Mouse (Mus musculus) stomach, postnatal 0 days (tissue): Measurements from ENCODE around the gene Eefsec. TPM values are rescaled to one million over a fixed set of nuclear protein-coding genes. Genes with fewer than 3 reads are reported as not detected.

Experiments used
- ATAC-seq: fragments of 200-750 bp; cut with Nextera tagmentation; 2 replicates; pipeline ENCODE4 v1.8.0; 2017; ENCODE audit not compliant: low FRiP score, low TSS enrichment
- DNase-seq: peaks from one replicate; pipeline ENCODE4 v3.0.0-alpha.2; 2016; ENCODE audit warnings: low spot score
- H3K27ac ChIP-seq: fragments of 300-500 bp; sonication (generic); replicated peaks from 2 replicates; pipeline ENCODE4 v1.5.1; 2014; ENCODE audit warnings: mild to moderate bottlenecking, control low read depth
- H3K27me3 ChIP-seq: fragments of 300-500 bp; sonication (generic); 2 replicates; pipeline ENCODE4 v1.6.1; 2014; ENCODE audit warnings: low read length; ENCODE audit not compliant: control insufficient read depth, insufficient read depth
- H3K36me3 ChIP-seq: fragments of 300-500 bp; sonication (generic); 2 replicates; pipeline ENCODE4 v1.6.1; 2014; ENCODE audit warnings: low read length, mixed read lengths; ENCODE audit not compliant: control insufficient read depth, insufficient read depth
- H3K4me1 ChIP-seq: fragments of 300-500 bp; sonication (generic); replicated peaks from 2 replicates; pipeline ENCODE4 v1.6.1; 2014; ENCODE audit warnings: antibody characterized with exemption; ENCODE audit not compliant: control insufficient read depth, insufficient read depth
- H3K4me2 ChIP-seq: fragments of 300-500 bp; sonication (generic); replicated peaks from 2 replicates; pipeline ENCODE4 v1.6.1; 2014; ENCODE audit warnings: low read depth, mild to moderate bottlenecking, control low read depth, moderate library complexity
- H3K4me3 ChIP-seq: fragments of 300-500 bp; sonication (generic); 2 replicates; pipeline ENCODE4 v1.5.1; 2014; ENCODE audit warnings: low read depth, low read length, control low read depth
- H3K9ac ChIP-seq: fragments of 300-500 bp; sonication (generic); 2 replicates; pipeline ENCODE4 v1.6.1; 2014; ENCODE audit warnings: mild to moderate bottlenecking, low read length, control low read depth, mixed read lengths
- H3K9me3 ChIP-seq: fragments of 300-500 bp; sonication (generic); 2 replicates; pipeline ENCODE4 v1.6.1; 2016; ENCODE audit warnings: low read length; ENCODE audit not compliant: control insufficient read depth
- CTCF ChIP-seq: IDR thresholded peaks from 2 replicates; pipeline ENCODE4 v1.5.1; 2016; ENCODE audit warnings: antibody characterized with exemption, low read depth, mild to moderate bottlenecking, moderate library complexity
- EP300 ChIP-seq: optimal IDR thresholded peaks from 2 replicates; pipeline ENCODE3; 2016; ENCODE audit warnings: antibody characterized with exemption
- WGBS: fragments of 180-500 bp; shearing (Covaris S2); extraction: QIAGEN DNeasy Blood & Tissue Kit; methylation state at CpG from one replicate; pipeline ENCODE4 v1.1.7; 2014; 5-methylcytosine and 5-hydroxymethylcytosine counted together
- polyA plus RNA-seq: library from polyadenylated mRNA; unstranded; fragments of >200 nt; fragmentation: Nextera tagmentation; extraction: Ambion mirVana; gene quantifications from 2 replicates; pipeline ENCODE4 v1.2.1, GENCODE M21; 2015

Gene Eefsec
- polyA plus RNA-seq, 1 experiment from 2014 or later = 20.6 TPM

DNA sequence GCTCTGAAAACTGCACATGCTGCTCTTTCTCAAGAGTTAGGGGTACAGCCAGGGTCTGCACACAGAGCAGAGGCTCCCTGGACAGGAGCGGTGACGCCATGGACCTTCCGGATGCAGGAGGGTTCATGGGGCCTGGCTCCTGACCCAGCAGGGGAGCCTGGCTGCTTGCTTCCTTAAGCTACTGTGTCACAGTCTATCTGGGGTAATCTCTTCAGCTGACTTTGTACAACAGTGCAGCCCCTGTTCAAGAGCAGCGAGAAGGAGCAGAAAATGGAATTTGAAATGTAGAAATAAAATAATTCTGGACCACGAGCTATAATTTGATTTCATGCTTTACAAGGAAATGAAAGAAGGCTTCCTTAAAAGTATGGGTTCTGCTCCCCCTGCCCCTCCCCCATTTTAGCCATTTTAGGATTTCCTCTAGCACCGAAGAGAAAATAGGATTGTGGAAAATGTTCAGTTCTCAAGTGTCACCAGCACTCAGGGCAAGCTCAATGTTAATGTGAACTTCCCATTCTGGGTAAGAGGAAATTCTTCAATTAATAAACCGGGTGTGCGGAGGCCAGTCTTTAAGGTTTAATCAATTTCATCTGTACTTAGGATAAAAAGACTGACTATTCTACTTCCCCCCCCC lies 61.8 kb downstream of the Eefsec start:
- no peaks in the 10 kb centered on the region for H3K9me3 ChIP-seq
- H3K4me2 ChIP-seq = no peak overlapping the region
- H3K27ac ChIP-seq = peak overlapping the region; percentile 14; the same call in 1 of the 2 replicates
- TF ChIP-seq CTCF = no peak
- TF ChIP-seq EP300 = no peak
- peaks cover 4% of the 10 kb centered on the region; the same call in 1 of the 2 replicates for H3K4me1 ChIP-seq
- ATAC-seq (no peak), DNase-seq (no peak)
- H3K36me3 ChIP-seq = no peaks in the 10 kb centered on the region
- no peak overlapping the region for H3K4me3 ChIP-seq
- no peak overlapping the region for H3K9ac ChIP-seq
- no peaks in the 10 kb centered on the region for H3K27me3 ChIP-seq
- WGBS = 52% methylated on average over 8 of the region's 8 CpGs

DNA sequence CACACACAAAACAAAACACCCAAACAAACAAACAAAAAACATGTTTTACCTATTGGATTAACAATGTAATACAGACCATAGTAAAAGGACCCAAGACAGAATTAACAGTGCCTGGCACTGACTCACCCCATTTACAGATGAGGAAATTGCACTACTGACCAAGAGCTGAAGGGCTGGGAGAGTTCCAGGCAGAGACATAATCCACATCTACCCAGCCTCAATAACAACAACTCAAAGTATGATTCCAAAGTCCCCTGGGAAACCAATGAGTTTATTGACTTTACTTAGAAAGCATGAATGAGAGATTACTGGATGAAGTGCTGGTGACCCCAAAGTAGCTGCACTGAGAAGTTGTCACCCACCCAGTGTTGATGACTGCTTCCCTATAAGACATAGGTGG lies 62.6 kb downstream of the Eefsec start:
- peaks cover 4% of the 10 kb centered on the region; the same call in 1 of the 2 replicates for H3K4me1 ChIP-seq
- no peak overlapping the region for H3K4me3 ChIP-seq
- H3K27ac ChIP-seq = no peak overlapping the region; the same call in 1 of the 2 replicates
- H3K9me3 ChIP-seq = no peaks in the 10 kb centered on the region
- H3K27me3 ChIP-seq = no peaks in the 10 kb centered on the region
- H3K36me3 ChIP-seq = no peaks in the 10 kb centered on the region
- no peak overlapping the region for H3K4me2 ChIP-seq
- no peak for DNase-seq
- ATAC-seq = no peak
- no peak overlapping the region for H3K9ac ChIP-seq
- TF ChIP-seq CTCF = no peak
- no peak for TF ChIP-seq EP300

DNA sequence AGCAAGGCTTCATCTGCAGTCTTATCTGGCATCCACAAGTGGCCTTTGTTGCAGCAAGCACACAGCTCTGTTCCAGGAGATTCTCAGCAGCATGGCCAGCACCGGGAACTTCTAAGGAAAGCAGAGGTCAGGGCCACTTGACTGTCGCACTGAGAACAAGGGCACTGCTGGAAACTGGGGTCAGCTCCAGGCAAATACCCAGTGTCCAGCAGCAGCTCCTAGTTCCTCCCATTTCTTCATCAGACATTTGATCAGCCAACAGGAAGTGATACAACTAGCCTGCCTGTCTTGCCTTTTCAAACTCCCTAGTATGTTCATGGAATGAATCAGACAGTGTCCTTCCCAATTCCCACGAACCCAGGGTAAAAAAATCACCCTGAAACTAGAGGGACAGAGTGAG lies 66.6 kb downstream of the Eefsec start:
- H3K27ac ChIP-seq = no peak overlapping the region
- H3K4me3 ChIP-seq = no peak overlapping the region
- H3K4me2 ChIP-seq = no peak overlapping the region
- no peaks in the 10 kb centered on the region for H3K9me3 ChIP-seq
- H3K36me3 ChIP-seq = no peaks in the 10 kb centered on the region
- H3K9ac ChIP-seq = no peak overlapping the region
- ATAC-seq = no peak
- DNase-seq = no peak
- TF ChIP-seq CTCF = no peak
- no peak for TF ChIP-seq EP300
- 52% methylated on average over 3 of the region's 3 CpGs for WGBS
- no peaks in the 10 kb centered on the region for H3K27me3 ChIP-seq
- H3K4me1 ChIP-seq = no peaks in the 10 kb centered on the region

DNA sequence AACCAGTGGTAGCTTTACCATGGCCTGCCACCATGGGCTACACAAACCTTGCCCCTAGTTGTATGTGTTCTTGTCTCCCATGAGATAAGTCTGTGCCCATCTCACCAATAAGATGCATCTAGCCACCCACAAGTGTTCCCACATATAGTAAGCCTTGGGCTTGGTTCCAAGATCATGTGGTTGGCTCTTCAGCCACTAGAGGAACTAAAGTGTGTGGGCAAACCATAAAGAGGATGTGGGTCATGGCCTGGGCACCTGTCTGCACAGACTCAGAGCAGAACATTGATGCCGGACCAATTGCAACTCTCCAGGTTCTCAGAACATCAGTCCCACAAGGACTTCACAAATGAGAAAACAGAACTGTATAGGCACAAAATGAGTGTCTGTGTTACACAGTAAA lies 67.5 kb downstream of the Eefsec start:
- H3K27ac ChIP-seq = no peak overlapping the region
- WGBS = 95% methylated on average over 1 of the region's 1 CpGs
- H3K9me3 ChIP-seq = no peaks in the 10 kb centered on the region
- no peak overlapping the region for H3K4me2 ChIP-seq
- H3K36me3 ChIP-seq = no peaks in the 10 kb centered on the region
- TF ChIP-seq CTCF (no peak), EP300 (no peak)
- DNase-seq (no peak), ATAC-seq (no peak)
- H3K9ac ChIP-seq = no peak overlapping the region
- no peaks in the 10 kb centered on the region for H3K4me1 ChIP-seq
- H3K4me3 ChIP-seq = no peak overlapping the region
- H3K27me3 ChIP-seq = no peaks in the 10 kb centered on the region

DNA sequence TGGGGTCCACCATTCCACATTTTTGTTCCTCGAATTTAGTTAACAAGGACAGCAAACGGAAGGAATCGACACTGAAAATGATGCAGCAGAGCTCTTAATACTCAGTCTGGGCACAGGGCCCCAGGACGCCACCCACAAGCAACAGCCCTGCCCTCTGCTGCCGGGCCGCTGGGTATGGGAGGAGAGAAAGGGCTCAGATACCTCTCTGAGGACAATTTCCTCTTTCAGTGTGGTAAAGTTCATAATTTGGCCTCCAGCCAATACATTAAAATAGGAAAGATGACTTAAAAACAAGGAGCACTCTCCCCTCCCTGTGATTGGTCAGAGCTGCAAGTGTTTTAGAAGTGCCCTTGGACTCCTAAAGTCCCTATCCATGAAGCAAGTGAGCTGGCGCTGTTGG lies 72.1 kb downstream of the Eefsec start:
- 40% methylated on average over 7 of the region's 7 CpGs for WGBS
- Histone ChIP-seq H3K27me3 (no peaks in the 10 kb centered on the region), H3K4me3 (no peak overlapping the region), H3K36me3 (no peaks in the 10 kb centered on the region), H3K4me1 (no peaks in the 10 kb centered on the region), H3K9ac (no peak overlapping the region), H3K27ac (no peak overlapping the region), H3K4me2 (no peak overlapping the region), H3K9me3 (no peaks in the 10 kb centered on the region)
- ATAC-seq (no peak), DNase-seq (no peak)
- TF ChIP-seq CTCF (0 out of 2 replicates have a peak, but pooled peaks have one; percentile 11), EP300 (no peak)

DNA sequence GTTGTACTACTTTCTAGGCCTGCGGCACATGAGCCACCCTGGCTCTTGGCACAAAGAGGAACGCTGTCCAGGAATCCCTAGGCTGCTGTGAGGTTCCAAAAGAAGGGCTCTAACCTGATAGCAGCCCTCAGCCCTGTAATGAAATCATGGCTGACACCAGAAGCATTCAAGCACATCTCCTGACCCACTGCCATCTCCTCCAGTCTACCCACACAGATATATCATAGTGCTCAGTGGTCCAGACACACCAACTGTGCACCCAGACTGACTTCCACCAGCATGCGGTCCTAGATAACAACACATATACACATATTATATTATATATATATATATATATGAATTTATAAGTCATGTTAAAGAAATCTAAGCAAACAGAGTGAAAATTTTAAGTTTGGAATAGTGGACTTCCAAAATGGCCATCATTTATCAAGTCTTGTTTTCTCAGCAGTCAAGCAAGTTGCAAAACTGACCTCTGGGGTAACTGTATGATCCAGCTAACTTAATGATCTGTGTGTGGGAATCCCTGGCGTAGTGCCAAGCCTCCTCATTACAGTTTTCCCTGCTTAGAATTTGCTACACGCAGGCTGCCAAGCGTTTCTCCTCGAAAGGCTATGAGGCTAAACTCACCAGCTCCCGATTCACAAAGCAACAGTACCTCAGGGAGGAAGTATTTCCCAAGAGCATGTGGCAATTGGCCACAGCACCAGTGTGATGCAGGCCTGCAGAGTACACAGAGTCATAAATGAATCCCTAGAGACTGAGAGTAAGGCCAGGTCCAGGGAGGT lies 76.3 kb downstream of the Eefsec start:
- no peak overlapping the region for H3K4me3 ChIP-seq
- DNase-seq = peak; percentile 20
- H3K9ac ChIP-seq = no peak overlapping the region
- ATAC-seq = no peak
- WGBS = 53% methylated on average over 8 of the region's 8 CpGs
- no peaks in the 10 kb centered on the region for H3K27me3 ChIP-seq
- no peaks in the 10 kb centered on the region for H3K4me1 ChIP-seq
- no peak for TF ChIP-seq EP300
- no peak for TF ChIP-seq CTCF
- no peak overlapping the region for H3K4me2 ChIP-seq
- H3K36me3 ChIP-seq = no peaks in the 10 kb centered on the region
- H3K27ac ChIP-seq = no peak overlapping the region
- H3K9me3 ChIP-seq = no peaks in the 10 kb centered on the region
